Mouse (Mus musculus): Measurements from ENCODE around the gene Nt5c.
A peak's percentile ranks its signal among the peaks of the same experiment; 100 is the strongest.
"Not testable (repeated sequence)": the region's sequence is repeated elsewhere in the genome, so short reads cannot be mapped to it uniquely, and the experiment has no call there.

The Nt5c gene

GRCm38 (mm10) chr11:115472183-115472582, 19.5 kb downstream of the Nt5c start:
- no peak for DNase-seq (ENCODE audit: low spot score in 2 of 2)

GRCm38 (mm10) chr11:115467217-115467618, 24.4 kb downstream of the Nt5c start:
- no peak for DNase-seq (ENCODE audit: low spot score in 2 of 2)

GRCm38 (mm10) chr11:115464851-115465250, 26.8 kb downstream of the Nt5c start:
- no peak for DNase-seq (ENCODE audit: low spot score in 2 of 2)

GRCm38 (mm10) chr11:115463397-115463796, 28.3 kb downstream of the Nt5c start:
- DNase-seq (ENCODE audit: low spot score in 2 of 2), result no peak

GRCm38 (mm10) chr11:115462243-115462891, 29.3 kb downstream of the Nt5c start, which contains the start of gene Slc16a5:
Gene Slc16a5, plus strand, starts transcription at chr11:115462474.
- DNase-seq (ENCODE audit: low spot score in 2 of 2), result peak in 1 of 2 experiments; percentile 24

- DNase-seq (ENCODE audit: low spot score in 2 of 2), result no peak
Observed at GRCm38 (mm10) chr11:115461846-115462242, 29.8 kb downstream of the Nt5c start.

- no peak for DNase-seq (ENCODE audit: low spot score in 2 of 2)
Observed at GRCm38 (mm10) chr11:115460976-115461375, 30.7 kb downstream of the Nt5c start.

GRCm38 (mm10) chr11:115457405-115457804, 34.3 kb downstream of the Nt5c start:
- DNase-seq (ENCODE audit: low spot score in 2 of 2), result no peak

GRCm38 (mm10) chr11:115456182-115456581, 35.5 kb downstream of the Nt5c start:
- DNase-seq (ENCODE audit: low spot score in 2 of 2), result no peak

GRCm38 (mm10) chr11:115455619-115456018, 36.0 kb downstream of the Nt5c start:
- no peak for DNase-seq (ENCODE audit: low spot score in 2 of 2)

GRCm38 (mm10) chr11:115454822-115455221, 36.8 kb downstream of the Nt5c start:
- not testable (repeated sequence) for DNase-seq (ENCODE audit: low spot score in 2 of 2)

GRCm38 (mm10) chr11:115453306-115453705, 38.4 kb downstream of the Nt5c start:
- DNase-seq (ENCODE audit: low spot score in 2 of 2), result no peak

- DNase-seq (ENCODE audit: low spot score in 2 of 2), result no peak
Observed at GRCm38 (mm10) chr11:115452281-115452860, 39.3 kb downstream of the Nt5c start.

GRCm38 (mm10) chr11:115451781-115452241, 39.9 kb downstream of the Nt5c start:
- no peak for DNase-seq (ENCODE audit: low spot score in 2 of 2)

GRCm38 (mm10) chr11:115450176-115450575, 41.5 kb downstream of the Nt5c start:
- DNase-seq (ENCODE audit: low spot score in 2 of 2), result no peak

- no peak for DNase-seq (ENCODE audit: low spot score in 2 of 2)
Observed at GRCm38 (mm10) chr11:115448998-115449397, 42.7 kb downstream of the Nt5c start.

- no peak for DNase-seq (ENCODE audit: low spot score in 2 of 2)
Observed at GRCm38 (mm10) chr11:115448075-115448474, 43.6 kb downstream of the Nt5c start.

GRCm38 (mm10) chr11:115447321-115447885, 44.3 kb downstream of the Nt5c start:
- DNase-seq (ENCODE audit: low spot score in 2 of 2), result no peak

- no peak for DNase-seq (ENCODE audit: low spot score in 2 of 2)
Observed at GRCm38 (mm10) chr11:115446906-115447305, 44.8 kb downstream of the Nt5c start.

GRCm38 (mm10) chr11:115441417-115441816, 50.2 kb downstream of the Nt5c start:
- DNase-seq (ENCODE audit: low spot score in 2 of 2), result no peak
